In genomic region chr8:125660397-125660796, GRCm38 (mm10) we compare ENCODE assay signal across 23 mouse cellular contexts. TPM values are rescaled to one million over a fixed set of nuclear protein-coding genes. Genes with fewer than 3 reads are reported as not detected.
A peak's percentile ranks its signal among the peaks of the same experiment; 100 is the strongest.
DNase-seq lines count a peak whose midpoint lies in the region; ATAC-seq and TF ChIP-seq lines count a peak whose summit lies in the region.
"Had no signal": no experiment of that assay in that cellular context is flagged by ENCODE, and none has a peak within 500 bp of the region (broad histone marks: within the 10 kb centered on the region; RNA-seq: fewer than 3 reads in every experiment).

No protein-coding gene starts in this region.

- H3K9ac ChIP-seq in embryonic facial prominence, embryonic 14.5 days (ENCODE audit: low read depth, low read length), result no peak overlapping the region
- no peak overlapping the region for H3K9ac ChIP-seq in lung, embryonic 15.5 days
- H3K9ac ChIP-seq in midbrain, postnatal 0 days (replicated peaks; ENCODE audit: low read length, poor library complexity, severe bottlenecking), result no peak overlapping the region
- H3K9ac ChIP-seq in midbrain, embryonic 11.5 days (ENCODE audit: low read length), result no peak overlapping the region
- H3K9ac ChIP-seq: forebrain, embryonic 15.5 days; heart, embryonic 12.5 days; kidney, embryonic 15.5 days; liver, embryonic 13.5 days; midbrain, embryonic 13.5 days; neural tube, embryonic 13.5 days had no signal

- peak; percentile 63; the same call in 1 of the 2 replicates for ATAC-seq in embryonic facial prominence, embryonic 14.5 days (ENCODE audit: low read depth)
- ATAC-seq in lung, embryonic 15.5 days (ENCODE audit: borderline replicate concordance, extremely low read depth, low FRiP score, low TSS enrichment), result peak; percentile 14; the same call in 1 of the 2 replicates
- ATAC-seq in midbrain, postnatal 0 days (ENCODE audit: low FRiP score), result no peak; the same call in 1 of the 2 replicates
- no peak for ATAC-seq in midbrain, embryonic 11.5 days (ENCODE audit: low FRiP score)
- ATAC-seq: forebrain, embryonic 15.5 days; intestine, postnatal 0 days; midbrain, embryonic 13.5 days had no signal

- TF ChIP-seq CTCF in midbrain, postnatal 0 days (IDR thresholded peaks at IDR 0.05), result no peak

- H3K9me3 ChIP-seq in embryonic facial prominence, embryonic 14.5 days (ENCODE audit: control insufficient read depth, low read length), result no peaks in the 10 kb centered on the region
- no peaks in the 10 kb centered on the region for H3K9me3 ChIP-seq in embryonic facial prominence, embryonic 10.5 days
- no peaks in the 10 kb centered on the region for H3K9me3 ChIP-seq in lung, embryonic 15.5 days
- H3K9me3 ChIP-seq in midbrain, postnatal 0 days (ENCODE audit: low read length), result no peaks in the 10 kb centered on the region
- no peaks in the 10 kb centered on the region for H3K9me3 ChIP-seq in midbrain, embryonic 11.5 days (ENCODE audit: control insufficient read depth, low read length)
- H3K9me3 ChIP-seq: forebrain, embryonic 15.5 days; heart, embryonic 12.5 days; kidney, embryonic 15.5 days; liver, embryonic 13.5 days; midbrain, embryonic 13.5 days; neural tube, embryonic 13.5 days had no signal

- no peaks in the 10 kb centered on the region for H3K4me1 ChIP-seq in embryonic facial prominence, embryonic 14.5 days (ENCODE audit: control insufficient read depth, insufficient read depth, low read length)
- 0 out of 2 replicates have a peak, but pooled peaks cover 5% of the 10 kb centered on the region for H3K4me1 ChIP-seq in embryonic facial prominence, embryonic 10.5 days
- no peaks in the 10 kb centered on the region for H3K4me1 ChIP-seq in lung, embryonic 15.5 days
- H3K4me1 ChIP-seq in midbrain, postnatal 0 days (ENCODE audit: insufficient read depth, low read length), result 0 out of 2 replicates have a peak, but pooled peaks cover 2% of the 10 kb centered on the region
- H3K4me1 ChIP-seq in midbrain, embryonic 11.5 days (ENCODE audit: control insufficient read depth, insufficient read depth, low read length), result peaks cover 10% of the 10 kb centered on the region
- H3K4me1 ChIP-seq: liver, embryonic 13.5 days had no signal

- no peak overlapping the region for H3K27ac ChIP-seq in embryonic facial prominence, embryonic 14.5 days (replicated peaks; ENCODE audit: low read depth, low read length)
- H3K27ac ChIP-seq in embryonic facial prominence, embryonic 10.5 days (replicated peaks), result no peak overlapping the region
- H3K27ac ChIP-seq in lung, embryonic 15.5 days, result no peak overlapping the region
- H3K27ac ChIP-seq in midbrain, postnatal 0 days (ENCODE audit: low read depth, low read length), result no peak overlapping the region
- H3K27ac ChIP-seq in midbrain, embryonic 11.5 days (ENCODE audit: low read depth, low read length), result no peak overlapping the region
- H3K27ac ChIP-seq: forebrain, embryonic 15.5 days; kidney, embryonic 15.5 days; liver, embryonic 13.5 days; macrophage; midbrain, embryonic 13.5 days; neural tube, embryonic 13.5 days had no signal

- no peak for DNase-seq in embryonic facial prominence, embryonic 14.5 days (ENCODE audit: low spot score)
- no peak for DNase-seq in embryonic facial prominence, embryonic 10.5 days (ENCODE audit: low spot score)
- DNase-seq in lung, adult 18-20 months, result no peak
- DNase-seq in midbrain, postnatal 0 days (ENCODE audit: low spot score), result peak; percentile 67
- no peak for DNase-seq in midbrain, embryonic 11.5 days (ENCODE audit: low spot score, missing footprints)
- DNase-seq in thymus, postnatal 36 days, result no peak
- DNase-seq: adrenal gland, postnatal 14 days; cerebellum, adult 2 months; gastrocnemius, postnatal 10 days; heart, postnatal 10 days; kidney, postnatal 36 days; liver, embryonic 13.5 days; right cerebral cortex, adult 18-20 months; right cerebral cortex, postnatal 4 days; thymus, postnatal 4 days had no signal

- no peaks in the 10 kb centered on the region for H3K36me3 ChIP-seq in embryonic facial prominence, embryonic 14.5 days (ENCODE audit: control insufficient read depth, insufficient read depth, low read length)
- H3K36me3 ChIP-seq in embryonic facial prominence, embryonic 10.5 days (replicated peaks), result no peaks in the 10 kb centered on the region
- H3K36me3 ChIP-seq in lung, embryonic 15.5 days, result no peaks in the 10 kb centered on the region
- no peaks in the 10 kb centered on the region for H3K36me3 ChIP-seq in midbrain, postnatal 0 days (ENCODE audit: insufficient read depth, low read length)
- no peaks in the 10 kb centered on the region for H3K36me3 ChIP-seq in midbrain, embryonic 11.5 days (ENCODE audit: control insufficient read depth, insufficient read depth, low read length)
- H3K36me3 ChIP-seq: forebrain, embryonic 15.5 days; heart, embryonic 12.5 days; kidney, embryonic 15.5 days; liver, embryonic 13.5 days; midbrain, embryonic 13.5 days; neural tube, embryonic 13.5 days had no signal

- H3K4me3 ChIP-seq in embryonic facial prominence, embryonic 14.5 days (ENCODE audit: low read depth, low read length), result no peak overlapping the region
- H3K4me3 ChIP-seq in embryonic facial prominence, embryonic 10.5 days, result no peak overlapping the region
- H3K4me3 ChIP-seq in lung, embryonic 15.5 days, result no peak overlapping the region
- H3K4me3 ChIP-seq in midbrain, postnatal 0 days (ENCODE audit: low read depth, low read length), result no peak overlapping the region
- H3K4me3 ChIP-seq in midbrain, embryonic 11.5 days (ENCODE audit: low read depth, low read length), result no peak overlapping the region
- H3K4me3 ChIP-seq: forebrain, embryonic 15.5 days; heart, embryonic 12.5 days; kidney, embryonic 15.5 days; liver, embryonic 13.5 days; midbrain, embryonic 13.5 days; neural tube, embryonic 13.5 days had no signal

- no peak overlapping the region for H3K4me2 ChIP-seq in embryonic facial prominence, embryonic 14.5 days (ENCODE audit: low read depth, low read length)
- H3K4me2 ChIP-seq in lung, embryonic 15.5 days, result no peak overlapping the region
- H3K4me2 ChIP-seq in midbrain, postnatal 0 days (ENCODE audit: low read depth, low read length, poor library complexity, severe bottlenecking), result no peak overlapping the region
- H3K4me2 ChIP-seq in midbrain, embryonic 11.5 days, result no peak overlapping the region
- H3K4me2 ChIP-seq: forebrain, embryonic 15.5 days; heart, embryonic 12.5 days; kidney, embryonic 15.5 days; liver, embryonic 13.5 days; midbrain, embryonic 13.5 days; neural tube, embryonic 13.5 days had no signal

- WGBS in embryonic facial prominence, embryonic 14.5 days, result 84% methylated on average over 6 of the region's 6 CpGs
- 83% methylated on average over 6 of the region's 6 CpGs for WGBS in embryonic facial prominence, embryonic 10.5 days
- WGBS in lung, embryonic 15.5 days, result 68% methylated on average over 6 of the region's 6 CpGs
- WGBS in midbrain, postnatal 0 days, result 85% methylated on average over 6 of the region's 6 CpGs
- 84% methylated on average over 6 of the region's 6 CpGs for WGBS in midbrain, embryonic 11.5 days

- H3K27me3 ChIP-seq in embryonic facial prominence, embryonic 14.5 days (replicated peaks; ENCODE audit: control insufficient read depth, insufficient read depth, low read length), result no peaks in the 10 kb centered on the region
- H3K27me3 ChIP-seq in embryonic facial prominence, embryonic 10.5 days (replicated peaks; ENCODE audit: low read depth, poor library complexity, severe bottlenecking), result peaks cover 2% of the 10 kb centered on the region; the same call in 1 of the 2 replicates
- no peaks in the 10 kb centered on the region for H3K27me3 ChIP-seq in lung, embryonic 15.5 days
- no peaks in the 10 kb centered on the region for H3K27me3 ChIP-seq in midbrain, postnatal 0 days (ENCODE audit: insufficient read depth, low read length)
- no peaks in the 10 kb centered on the region for H3K27me3 ChIP-seq in midbrain, embryonic 11.5 days (ENCODE audit: control insufficient read depth, insufficient read depth, low read length)
- H3K27me3 ChIP-seq: forebrain, embryonic 15.5 days; heart, embryonic 12.5 days; kidney, embryonic 15.5 days; liver, embryonic 13.5 days; neural tube, embryonic 13.5 days had no signal

RNA-seq across cellular contexts. Expression of gene Map10, which starts 9.2 kb away (rescaled TPM):
- polyA plus RNA-seq in embryonic facial prominence, embryonic 14.5 days (2014; fragmentation: Nextera tagmentation; extraction: Ambion mirVana), result 6.7 and 7.8 TPM in 2 replicates
- 5.7 and 7.0 TPM in 2 replicates for polyA plus RNA-seq in embryonic facial prominence, embryonic 10.5 days (2016; fragmentation: Nextera tagmentation; extraction: Ambion mirVana)
- 6.7 and 6.8 TPM in 2 replicates for polyA plus RNA-seq in lung, embryonic 15.5 days (2015; fragmentation: Nextera tagmentation; extraction: Ambion mirVana)
- 11.0 and 11.6 TPM in 2 replicates for total RNA-seq in midbrain, postnatal 0 days (2014; rRNA removed)
- 5.8 and 6.9 TPM in 2 replicates for polyA plus RNA-seq in midbrain, postnatal 0 days (2015; fragmentation: Nextera tagmentation; extraction: Ambion mirVana)
- 8.5 and 10.4 TPM in 2 replicates for polyA plus RNA-seq in midbrain, embryonic 11.5 days (2014; fragmentation: Nextera tagmentation; extraction: Ambion mirVana)

Comparison
In these comparisons a context has a peak if more than half of its experiments do, and no peak if none do; other contexts are left out.
1. ATAC-seq: peak in embryonic facial prominence, embryonic 14.5 days (single experiment) and lung, embryonic 15.5 days (single experiment); none in midbrain, postnatal 0 days (single experiment) and midbrain, embryonic 11.5 days (single experiment).